Mouse (Mus musculus) retina, postnatal 1 day (tissue): ENCODE results near the gene Olfr1209.

Source experiments
- DNase-seq: peaks from one replicate; pipeline ENCODE4 v3.0.0-alpha.2; 2012

Gene Olfr1209

GRCm38 (mm10) chr2:88915057-88915456 lies at the start of gene Olfr1209:
TSS of gene Olfr1209 (minus strand) at chr2:88915157.
- DNase-seq = no peak

- no peak for DNase-seq
These were observed 38.7 kb upstream of the Olfr1209 start, which contains the start of gene Olfr1212 for GRCm38 (mm10) chr2:88953669-88954068. TSS of gene Olfr1212 (plus strand) at chr2:88953969.

DNA sequence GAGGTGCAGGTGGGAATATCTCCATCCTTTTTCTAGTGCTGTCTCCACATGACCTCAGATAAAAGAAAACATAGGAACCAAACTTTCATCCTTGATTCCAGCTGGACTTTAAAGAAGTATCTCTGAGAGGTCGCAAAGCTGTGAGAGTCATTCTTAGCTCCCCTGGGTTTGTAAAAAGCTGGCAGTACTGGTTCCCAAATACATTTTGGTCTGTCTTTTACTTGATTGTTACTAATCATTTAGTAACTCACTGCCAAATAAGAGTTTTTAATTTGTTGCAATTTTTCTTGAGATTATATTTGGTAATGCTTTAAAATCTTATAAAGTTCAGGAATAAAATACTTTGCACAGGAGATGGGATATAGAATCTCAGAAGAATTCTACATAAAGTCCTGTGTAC lies 23.1 kb upstream of the Olfr1209 start, which contains the start of gene Olfr1211:
Gene Olfr1211 (minus strand): TSS at position 101 of the 400 bp plus-strand sequence.
- DNase-seq = no peak

DNA sequence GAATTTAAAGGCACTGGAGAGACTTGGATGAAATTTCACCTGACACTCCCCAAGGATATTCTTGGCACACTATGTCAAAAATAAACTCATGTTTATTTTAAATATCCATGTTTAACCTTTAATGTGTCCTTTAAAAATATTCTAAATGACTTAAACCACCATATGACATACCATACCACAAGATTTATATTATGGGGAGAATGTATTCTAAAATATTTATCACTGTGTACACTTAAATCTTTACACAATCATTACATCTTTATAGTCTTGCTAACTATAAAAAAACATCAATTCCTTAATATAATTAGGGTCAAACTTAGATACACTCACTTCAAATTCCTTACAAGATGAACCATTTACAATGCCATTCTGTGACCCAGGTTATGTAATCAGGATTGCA lies 12.7 kb downstream of the Olfr1209 start, which contains the start of gene Olfr1208:
Gene Olfr1208 (minus strand): TSS at position 101 of the 400 bp plus-strand sequence.
- no peak for DNase-seq

DNA sequence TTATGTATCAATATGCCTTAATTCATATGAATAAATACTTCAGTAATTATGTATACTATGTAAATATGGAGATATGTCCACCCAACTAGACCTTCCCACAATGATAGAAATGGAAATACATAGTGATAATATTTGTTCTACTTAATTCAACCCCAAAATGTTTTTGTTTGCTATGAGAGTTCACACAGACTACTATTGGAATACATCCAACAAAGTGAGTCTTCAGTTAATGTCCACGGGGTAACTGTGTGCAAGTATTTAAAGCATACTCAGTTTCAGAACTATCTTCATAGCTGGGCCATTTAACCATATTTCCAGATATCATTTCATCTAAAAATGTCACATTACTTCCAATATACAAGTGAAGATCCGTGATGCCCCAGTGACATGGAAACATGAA lies 52.0 kb downstream of the Olfr1209 start, which contains the start of gene Olfr1206:
Gene Olfr1206 (plus strand): TSS at position 301 of the 400 bp plus-strand sequence.
- no peak for DNase-seq
